Mouse (Mus musculus): ENCODE results near the gene Nectin2.

Gene Nectin2

GRCm38 (mm10) chr7:19713196-19713595 lies 37.1 kb downstream of the Nectin2 start:
- peak; percentile 63 for DNase-seq (ENCODE audit: low read depth, low spot score)

GRCm38 (mm10) chr7:19712414-19712813 lies 37.9 kb downstream of the Nectin2 start:
- DNase-seq (ENCODE audit: low read depth, low spot score): peak; percentile 20

- DNase-seq (ENCODE audit: low read depth, low spot score): no peak
These were observed 39.6 kb downstream of the Nectin2 start for GRCm38 (mm10) chr7:19710650-19711049.

- no peak for DNase-seq (ENCODE audit: low read depth, low spot score)
These were observed 45.0 kb downstream of the Nectin2 start for GRCm38 (mm10) chr7:19705271-19705670.

DNA sequence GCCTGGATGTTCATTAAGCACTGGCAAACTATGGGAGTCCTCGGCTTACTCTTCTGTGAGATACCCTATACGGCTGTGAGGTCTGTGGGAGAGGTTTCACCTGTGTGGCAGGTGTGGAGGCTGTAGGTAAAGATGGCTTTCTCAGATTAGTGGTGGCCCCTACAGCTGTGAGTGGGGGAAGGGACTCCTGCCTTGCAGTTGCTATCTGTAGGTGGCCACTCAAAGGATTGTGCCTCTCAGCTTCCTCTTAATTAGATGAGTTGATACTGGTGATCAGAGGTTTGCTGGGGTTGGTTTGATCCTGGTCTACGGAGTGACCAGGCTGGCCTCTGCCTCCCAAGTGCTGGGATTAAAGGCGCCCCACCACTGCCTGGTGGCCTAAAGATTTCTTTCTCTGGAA lies 45.8 kb downstream of the Nectin2 start:
- DNase-seq (ENCODE audit: low read depth, low spot score): no peak

DNA sequence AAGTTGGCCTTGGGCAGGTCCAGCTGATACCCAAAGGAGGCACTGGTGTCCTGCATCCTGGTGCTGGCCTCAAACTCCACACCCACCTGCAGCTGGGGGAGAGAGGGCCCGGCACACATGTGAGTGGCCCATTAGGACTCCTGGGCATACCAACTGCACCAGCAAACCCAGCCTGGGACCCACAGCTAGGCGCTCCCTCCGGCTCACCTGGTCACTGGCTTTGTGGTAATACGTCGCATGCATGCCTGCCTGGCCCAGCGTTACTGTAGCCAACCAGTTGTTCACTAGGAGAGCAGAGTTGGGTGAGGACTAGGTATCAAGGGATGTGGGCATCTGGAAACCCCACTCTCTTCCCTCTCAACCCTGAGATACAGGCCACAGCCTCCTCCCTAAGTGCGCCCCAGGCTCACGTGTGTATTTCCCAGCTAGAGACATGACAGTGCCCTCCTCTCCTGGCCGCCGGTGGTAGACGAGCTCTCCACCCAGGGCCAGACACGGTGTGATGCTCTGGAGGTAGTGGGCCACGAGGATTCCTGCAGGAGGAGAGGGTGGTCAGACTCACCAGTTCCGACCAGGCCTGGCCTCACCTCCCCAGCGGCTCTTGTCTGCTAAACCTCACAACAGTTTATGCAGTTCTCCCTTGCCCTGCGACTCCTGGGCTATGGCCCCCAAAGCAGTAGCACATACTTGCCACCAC lies 47.3 kb downstream of the Nectin2 start:
- no peak for DNase-seq (ENCODE audit: low read depth, low spot score)

DNA sequence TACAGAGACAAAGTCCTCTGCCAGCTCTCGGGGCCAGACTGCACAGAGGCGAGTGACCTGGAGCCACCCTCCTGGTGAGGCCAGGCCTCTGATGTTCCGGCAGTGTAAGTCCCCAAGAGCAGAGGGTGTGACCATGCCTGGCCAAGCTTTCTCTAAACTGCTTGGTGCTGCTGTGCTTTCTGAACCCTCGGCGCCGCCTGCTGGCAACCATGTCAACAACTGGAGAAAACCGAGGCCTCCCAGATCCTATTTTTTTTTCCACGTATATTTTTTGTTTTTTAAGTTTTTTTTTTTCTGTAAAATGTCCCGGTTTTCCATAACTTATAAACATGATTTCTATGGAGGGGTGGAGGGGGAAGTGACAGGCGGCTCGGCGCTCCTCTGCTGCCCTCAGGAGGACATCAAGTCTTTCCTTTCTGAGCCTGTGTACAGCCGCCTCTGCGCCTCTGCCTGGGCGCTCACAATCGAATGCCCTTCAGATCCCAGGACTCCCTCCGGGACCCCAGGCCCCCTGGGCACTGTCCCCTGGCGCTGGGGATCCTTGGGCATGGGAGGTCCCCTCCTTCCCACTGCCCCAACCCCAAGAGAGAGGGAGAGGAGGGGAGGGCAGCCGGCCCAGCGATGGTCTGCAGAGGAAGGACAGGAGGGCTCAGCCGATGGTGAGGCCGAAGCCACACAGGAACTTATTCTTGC lies 49.1 kb downstream of the Nectin2 start:
- peak; percentile 74 for DNase-seq (ENCODE audit: low read depth, low spot score)

GRCm38 (mm10) chr7:19700299-19701068 lies 49.8 kb downstream of the Nectin2 start:
- DNase-seq (ENCODE audit: low read depth, low spot score): peak; percentile 43

DNA sequence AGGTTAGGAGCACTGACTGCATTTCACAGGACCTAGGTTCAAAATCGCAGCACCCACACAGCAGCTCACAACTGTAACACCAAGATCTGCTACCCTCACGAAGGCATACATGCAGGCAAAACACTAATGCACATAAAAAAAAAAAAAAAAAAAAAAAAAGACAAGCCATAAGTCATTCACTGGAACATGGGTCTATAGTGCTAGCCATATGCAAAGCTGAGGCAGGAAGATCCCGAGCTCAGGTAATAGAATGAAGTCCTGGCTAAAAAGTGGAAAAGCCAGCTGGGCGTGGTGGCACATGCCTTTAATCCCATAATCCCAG lies 50.5 kb downstream of the Nectin2 start:
- DNase-seq (ENCODE audit: low read depth, low spot score): no peak

GRCm38 (mm10) chr7:19698907-19699826 lies 51.1 kb downstream of the Nectin2 start, which contains the start of gene Apoe:
Apoe (minus strand) TSS chr7:19699188.
- peak; percentile 7 for DNase-seq (ENCODE audit: low read depth, low spot score)

DNA sequence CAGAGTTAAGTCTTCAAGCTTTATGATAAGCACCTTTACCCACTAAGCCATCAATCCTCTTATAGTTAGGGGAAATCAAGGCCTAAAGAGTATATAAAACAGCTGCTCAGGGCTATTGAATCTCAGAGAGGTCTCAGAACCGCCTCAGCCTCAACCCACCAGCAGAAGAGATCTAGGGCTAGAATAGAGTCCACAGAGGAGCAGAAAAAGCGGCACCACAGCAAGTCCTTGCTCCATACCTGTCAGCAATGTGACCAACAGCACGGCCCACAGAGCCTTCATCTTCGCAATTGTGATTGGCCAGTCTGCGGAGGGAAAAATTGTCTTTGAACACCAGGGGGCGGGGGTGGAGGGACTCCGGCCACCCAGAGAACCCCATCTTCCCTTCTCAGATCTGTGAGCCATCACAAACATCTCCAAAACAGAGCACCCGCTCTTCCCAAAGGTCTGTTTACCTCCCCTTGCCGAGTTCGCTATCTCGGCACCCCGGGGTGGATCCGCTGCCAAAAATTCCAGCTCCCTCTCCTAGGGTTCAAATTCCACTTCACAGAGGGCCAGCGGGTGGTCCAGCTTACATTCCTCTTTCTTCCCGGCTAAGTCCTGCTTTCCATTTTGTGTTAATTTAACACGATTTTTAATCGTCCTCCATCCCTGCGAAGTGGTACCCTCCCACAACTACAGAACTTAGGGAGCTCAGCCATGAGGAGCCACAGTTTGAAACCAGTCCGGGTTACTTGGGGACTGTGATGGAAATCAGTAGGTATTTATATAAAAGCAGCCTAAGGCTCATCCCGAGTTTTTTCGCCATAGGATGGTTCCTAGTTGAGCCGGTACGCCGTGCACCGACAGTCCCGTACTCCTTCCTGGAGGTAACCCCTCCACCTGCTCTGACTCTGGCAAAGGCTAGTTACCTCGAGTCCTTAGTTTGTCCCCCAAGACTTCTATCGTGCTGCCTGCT lies 52.1 kb downstream of the Nectin2 start:
- no peak for DNase-seq (ENCODE audit: low read depth, low spot score)

GRCm38 (mm10) chr7:19696336-19696873 lies 53.9 kb downstream of the Nectin2 start:
- DNase-seq (ENCODE audit: low read depth, low spot score): no peak

- DNase-seq (ENCODE audit: low read depth, low spot score): no peak
These were observed 54.4 kb downstream of the Nectin2 start for GRCm38 (mm10) chr7:19695881-19696280.

- DNase-seq (ENCODE audit: low read depth, low spot score): no peak
These were observed 55.1 kb downstream of the Nectin2 start for GRCm38 (mm10) chr7:19695213-19695594.

GRCm38 (mm10) chr7:19694336-19695212 lies 55.7 kb downstream of the Nectin2 start:
- DNase-seq (ENCODE audit: low read depth, low spot score): no peak

GRCm38 (mm10) chr7:19693421-19693820 lies 56.9 kb downstream of the Nectin2 start:
- DNase-seq (ENCODE audit: low read depth, low spot score): no peak

DNA sequence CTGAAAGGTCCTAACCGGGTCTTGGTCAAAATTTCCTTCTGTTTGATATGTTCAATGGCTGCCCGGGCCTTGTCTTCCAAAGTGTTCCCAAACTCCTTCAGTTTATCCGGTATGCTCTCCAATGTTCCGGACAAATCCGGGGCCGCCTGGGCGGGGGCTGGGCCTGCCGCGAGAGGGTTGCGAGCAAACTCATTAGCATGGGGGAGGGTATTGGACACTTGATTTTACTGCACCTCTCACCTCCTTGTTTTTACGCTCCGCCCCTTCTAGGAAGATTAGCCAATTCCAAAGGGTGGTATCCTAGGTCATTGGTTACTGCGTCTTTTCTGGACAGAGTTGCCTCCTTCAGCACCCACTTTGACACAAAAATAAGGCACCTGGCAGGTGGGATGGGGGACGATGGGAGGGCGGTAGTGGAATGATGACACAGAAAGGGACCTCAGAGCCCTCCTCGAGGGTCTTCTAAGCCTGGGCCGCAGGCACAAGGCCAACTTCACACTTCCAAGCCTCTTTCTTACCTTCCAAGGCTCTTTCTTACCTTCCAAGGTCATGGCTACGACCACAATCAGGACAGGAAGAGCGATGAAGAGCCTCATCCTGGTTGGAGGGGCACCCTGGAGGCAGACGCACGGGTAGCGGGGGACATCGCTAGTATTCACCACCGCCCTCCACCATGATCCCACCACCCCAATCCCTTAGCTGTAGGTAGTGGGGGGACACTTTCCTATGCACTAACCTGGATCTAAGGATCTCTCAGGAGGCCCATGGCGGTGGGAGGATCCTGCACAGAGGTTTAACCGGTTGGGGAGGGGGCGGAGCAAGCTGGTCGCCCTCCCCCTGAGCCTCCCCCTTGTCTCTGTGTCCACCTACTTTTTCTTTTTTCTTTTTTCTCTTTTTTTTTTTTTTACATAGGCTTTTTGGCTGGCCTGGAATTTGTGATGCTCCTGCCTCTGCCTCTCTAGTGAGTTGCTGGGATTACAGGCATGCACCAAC lies 58.1 kb downstream of the Nectin2 start, which contains the start of gene Apoc1:
Gene Apoc1, minus strand, starts transcription at position 788 of the 993 bp plus-strand sequence.
- DNase-seq (ENCODE audit: low read depth, low spot score): no peak

DNA sequence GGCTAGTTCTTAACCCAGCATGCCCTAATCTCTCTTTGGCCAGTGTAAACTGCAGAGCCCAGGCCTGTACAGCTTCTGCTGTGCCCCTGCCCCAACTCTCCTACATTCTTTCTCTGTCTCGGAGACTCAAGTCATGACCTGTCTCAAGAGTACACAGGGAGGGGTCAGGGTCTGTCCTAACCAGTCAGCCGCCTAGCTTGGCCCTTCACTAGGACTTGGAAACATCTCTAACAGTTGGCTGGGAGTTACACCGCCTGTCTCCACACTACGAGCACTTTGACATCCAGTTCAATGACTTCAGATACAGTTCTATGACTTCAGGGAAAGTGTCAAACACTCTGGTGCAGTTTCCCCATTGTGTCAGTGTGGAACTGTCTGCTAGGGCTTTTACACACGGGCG lies 58.8 kb downstream of the Nectin2 start:
- no peak for DNase-seq (ENCODE audit: low read depth, low spot score)
